Mouse (Mus musculus): ENCODE results near the gene Setd1a.

The Setd1a gene

GRCm38 (mm10) chr7:127800435-127801009 is 24.1 kb downstream of the Setd1a start, which contains the start of gene Hsd3b7:
Gene Hsd3b7 (plus strand): TSS chr7:127800604.
- peak; percentile 94 for DNase-seq (ENCODE audit: low read depth, low spot score)

- peak; percentile 83 for DNase-seq (ENCODE audit: low read depth, low spot score)
Measured at GRCm38 (mm10) chr7:127801010-127801621, 24.6 kb downstream of the Setd1a start.

- DNase-seq (ENCODE audit: low read depth, low spot score), result no peak
Measured at GRCm38 (mm10) chr7:127802313-127802712, 25.8 kb downstream of the Setd1a start.

DNA sequence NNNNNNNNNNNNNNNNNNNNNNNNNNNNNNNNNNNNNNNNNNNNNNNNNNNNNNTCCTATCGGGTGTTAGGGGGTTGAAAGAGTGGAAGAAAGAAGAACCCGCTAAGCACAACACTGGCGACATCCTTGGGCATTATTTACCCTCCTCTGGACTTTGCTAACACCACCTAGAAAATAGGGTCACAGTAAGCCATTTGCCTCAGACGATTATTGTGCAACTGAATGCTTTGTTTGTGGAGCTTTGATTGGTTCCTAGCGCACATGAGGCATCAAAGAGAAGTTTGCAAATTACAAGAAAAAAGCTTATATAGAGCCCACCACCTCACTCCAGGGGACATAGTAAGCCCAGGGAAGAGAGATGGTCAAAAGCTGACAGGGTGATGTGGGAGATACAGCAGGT is 32.4 kb downstream of the Setd1a start:
- DNase-seq (ENCODE audit: low read depth, low spot score), result no peak

DNA sequence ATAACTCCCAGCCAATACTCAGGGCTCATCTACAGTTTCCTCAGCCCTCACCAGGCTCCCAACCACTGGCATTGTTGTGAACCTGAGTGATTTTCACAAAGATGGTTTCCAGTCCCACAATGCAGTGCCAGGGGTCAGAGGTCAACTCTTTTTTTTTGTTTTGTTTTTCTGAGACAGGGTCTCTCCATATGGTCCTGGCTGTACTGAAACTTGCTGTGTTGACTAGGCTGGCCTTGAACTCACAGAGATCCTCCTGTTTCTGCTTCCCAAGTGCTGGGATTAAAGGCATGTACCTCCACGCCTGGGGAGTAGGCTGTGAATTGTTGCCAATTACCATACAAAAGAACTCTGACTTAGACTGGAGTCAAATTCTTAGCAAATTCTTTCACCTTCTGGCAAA is 33.4 kb downstream of the Setd1a start:
- DNase-seq (ENCODE audit: low read depth, low spot score), result no peak

DNA sequence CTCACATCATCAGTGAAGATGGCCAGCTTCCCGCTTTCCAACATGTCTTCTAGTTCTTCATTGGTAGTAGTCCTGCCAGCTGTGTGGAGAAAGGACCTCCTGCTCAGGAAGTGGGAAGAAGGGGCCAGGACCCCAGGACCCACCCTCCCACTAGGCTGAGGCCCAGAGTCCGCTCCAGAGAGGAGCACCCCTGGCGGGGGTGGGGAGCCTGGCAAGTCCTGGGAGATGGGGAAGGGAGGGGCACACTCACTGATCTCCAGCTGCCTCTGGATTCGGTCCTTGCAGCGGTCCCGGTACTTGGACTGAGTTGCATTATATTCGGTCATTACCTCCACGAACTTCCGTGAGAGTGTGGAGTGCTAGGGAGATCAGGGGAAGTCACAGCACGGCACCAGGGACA is 34.2 kb downstream of the Setd1a start:
- no peak for DNase-seq (ENCODE audit: low read depth, low spot score)

DNA sequence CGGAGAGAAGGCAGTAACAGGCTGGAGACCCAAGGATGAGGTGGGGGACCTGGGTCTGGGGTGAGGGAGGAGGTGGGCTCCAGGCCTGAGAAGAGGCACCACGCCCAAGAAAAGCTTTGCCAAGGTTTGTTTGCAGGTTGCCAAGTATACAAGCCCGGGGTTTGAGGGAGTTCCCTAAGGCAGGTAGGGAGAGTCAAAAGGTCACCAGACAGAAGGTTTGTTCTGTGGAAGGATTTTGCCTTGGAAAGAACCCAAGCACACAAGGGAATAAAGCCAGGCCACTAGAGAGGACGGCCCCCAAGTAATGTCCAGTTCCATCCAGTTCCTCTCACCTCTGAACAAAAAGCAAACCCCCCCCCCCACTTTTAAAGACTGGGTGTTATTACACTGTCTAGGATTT is 34.8 kb downstream of the Setd1a start:
- DNase-seq (ENCODE audit: low read depth, low spot score), result no peak

DNA sequence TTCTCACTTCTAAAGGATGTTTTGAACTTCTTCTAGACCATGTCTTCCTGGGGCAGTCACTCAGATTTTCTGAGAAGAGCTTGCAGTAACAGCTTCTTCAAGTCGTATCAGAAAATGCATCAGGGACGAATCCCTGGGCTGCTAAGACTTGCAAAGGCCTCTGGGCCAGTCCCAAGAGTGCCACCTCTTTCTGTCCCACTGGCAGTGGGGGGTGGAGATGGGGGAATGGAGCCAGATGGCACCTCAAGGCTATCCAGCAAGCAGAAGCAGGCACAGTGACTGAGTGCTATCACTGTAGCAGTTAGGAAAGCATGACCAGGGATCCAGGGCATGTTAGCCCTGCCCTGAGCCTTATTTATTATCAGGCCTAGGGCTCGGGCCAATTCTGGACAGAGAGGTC is 35.8 kb downstream of the Setd1a start:
- DNase-seq (ENCODE audit: low read depth, low spot score), result no peak

GRCm38 (mm10) chr7:127813821-127814220 is 37.4 kb downstream of the Setd1a start:
- DNase-seq (ENCODE audit: low read depth, low spot score), result no peak

DNA sequence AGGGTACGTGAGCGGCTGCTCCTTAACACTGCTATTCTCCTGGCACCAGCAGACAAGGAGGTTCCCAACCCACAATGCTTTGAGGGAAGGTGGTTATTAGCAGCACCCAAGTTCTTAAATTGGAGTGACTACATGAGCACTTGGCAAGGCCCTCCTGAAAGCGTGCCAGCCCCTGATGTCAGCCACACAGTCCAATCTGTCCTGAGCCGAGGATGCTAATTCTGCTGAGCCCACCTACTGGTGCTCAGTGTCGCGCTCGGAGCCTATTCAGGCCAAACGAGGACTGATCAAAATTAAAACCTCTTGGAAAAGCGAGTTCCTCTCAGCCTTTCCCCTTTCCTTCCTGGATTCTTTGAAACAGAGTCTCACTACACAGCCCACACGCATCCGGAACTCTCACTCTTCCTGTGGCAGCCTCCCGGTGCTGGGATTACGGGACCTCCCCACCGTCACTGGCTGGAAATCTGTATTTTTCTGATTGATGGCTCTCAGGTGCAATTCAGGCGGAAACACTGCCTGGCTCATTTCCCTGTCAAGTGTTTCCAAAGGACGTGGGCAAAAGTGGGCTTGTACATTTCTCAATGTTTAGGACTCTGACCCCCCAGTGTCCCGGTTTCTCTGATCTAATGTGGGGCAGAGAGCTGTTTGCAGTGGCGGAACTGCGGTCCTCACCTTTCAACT is 37.9 kb downstream of the Setd1a start:
- DNase-seq (ENCODE audit: low read depth, low spot score), result no peak

DNA sequence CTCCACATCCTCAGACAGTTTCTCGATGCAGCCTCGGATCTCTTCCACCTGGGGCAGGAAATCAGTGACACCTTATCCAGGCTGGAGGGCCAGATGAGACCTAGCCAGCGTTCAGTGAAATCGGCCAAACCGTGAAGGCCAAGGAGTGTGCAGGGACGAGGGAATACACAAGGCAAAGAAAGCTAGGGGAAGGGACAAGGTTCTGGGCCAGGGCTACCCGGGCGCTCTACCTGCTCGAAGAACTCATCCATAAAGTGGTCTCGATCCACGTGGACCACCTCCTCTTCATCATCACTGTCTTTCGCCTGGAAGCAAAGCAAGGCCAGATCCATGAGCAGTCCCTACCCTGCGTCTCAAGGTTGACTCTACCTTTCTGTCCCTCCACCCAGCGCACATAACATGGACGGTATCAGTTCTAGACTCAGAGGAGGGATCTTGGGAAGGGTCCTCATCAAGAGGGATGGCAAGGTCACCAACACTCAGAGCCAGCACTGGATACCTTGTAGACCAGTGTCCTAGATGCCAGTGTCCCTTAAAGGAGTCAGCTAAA is 38.7 kb downstream of the Setd1a start:
- no peak for DNase-seq (ENCODE audit: low read depth, low spot score)

DNA sequence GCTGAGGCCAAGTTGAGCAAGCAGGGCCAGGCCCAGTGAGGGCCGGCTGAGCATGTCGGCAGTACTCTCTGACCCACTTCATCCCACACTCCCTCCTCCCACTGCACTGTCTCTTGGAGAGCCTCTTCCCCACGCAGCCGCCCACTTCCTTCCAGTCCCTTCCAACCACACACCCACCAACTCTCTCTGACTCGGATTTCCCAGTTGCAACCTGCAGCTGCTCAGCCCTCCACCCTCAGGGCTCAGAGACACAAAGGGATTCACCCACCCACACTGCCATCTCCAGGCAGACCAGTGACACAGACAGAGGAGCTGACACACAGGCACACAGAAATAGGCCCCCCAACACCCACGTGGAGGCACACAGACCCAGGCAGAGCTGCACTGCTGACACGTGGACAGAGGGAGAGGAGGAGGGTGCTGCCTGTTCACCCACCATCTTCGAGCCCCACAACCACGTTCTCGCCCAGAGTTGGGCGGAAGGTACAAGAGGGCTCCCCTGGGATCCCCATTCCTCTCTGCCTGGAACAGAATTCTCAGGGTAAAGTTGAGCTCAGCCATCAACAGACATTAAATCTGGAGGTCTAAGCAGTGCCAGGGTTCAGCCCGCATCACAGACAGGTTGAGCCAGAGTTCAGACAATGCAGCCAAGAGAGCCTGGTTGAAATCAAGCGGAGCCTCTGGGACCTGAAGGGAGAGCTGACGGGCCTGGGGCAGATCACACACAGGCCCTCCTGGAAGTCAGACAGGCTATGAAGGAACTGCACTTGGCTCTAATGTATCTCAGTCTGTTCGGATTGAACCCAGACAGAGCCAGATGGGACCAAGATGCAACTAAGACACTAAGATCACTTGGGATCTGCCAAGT is 39.7 kb downstream of the Setd1a start:
- peak; percentile 40 for DNase-seq (ENCODE audit: low read depth, low spot score)

DNA sequence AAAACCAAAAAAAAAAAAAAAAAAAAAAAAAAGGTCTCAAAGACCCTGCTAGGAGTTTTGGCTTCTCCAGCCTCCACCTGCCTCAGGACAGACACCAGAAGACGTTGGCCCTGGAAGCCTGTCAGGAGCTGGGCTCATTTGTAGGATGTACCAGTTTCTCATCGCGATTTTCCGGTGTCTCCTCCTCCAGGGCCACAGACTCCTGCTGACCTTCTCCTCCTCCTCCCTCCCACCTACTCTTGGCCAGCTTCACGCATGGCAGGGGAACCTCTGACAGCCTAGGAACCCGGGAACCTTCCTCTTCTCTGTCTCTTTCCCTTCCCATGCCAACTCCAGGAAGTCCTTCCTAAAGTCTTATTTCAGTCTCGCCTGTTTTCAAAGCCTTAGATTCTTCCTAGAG is 40.6 kb downstream of the Setd1a start:
- DNase-seq (ENCODE audit: low read depth, low spot score), result no peak

DNA sequence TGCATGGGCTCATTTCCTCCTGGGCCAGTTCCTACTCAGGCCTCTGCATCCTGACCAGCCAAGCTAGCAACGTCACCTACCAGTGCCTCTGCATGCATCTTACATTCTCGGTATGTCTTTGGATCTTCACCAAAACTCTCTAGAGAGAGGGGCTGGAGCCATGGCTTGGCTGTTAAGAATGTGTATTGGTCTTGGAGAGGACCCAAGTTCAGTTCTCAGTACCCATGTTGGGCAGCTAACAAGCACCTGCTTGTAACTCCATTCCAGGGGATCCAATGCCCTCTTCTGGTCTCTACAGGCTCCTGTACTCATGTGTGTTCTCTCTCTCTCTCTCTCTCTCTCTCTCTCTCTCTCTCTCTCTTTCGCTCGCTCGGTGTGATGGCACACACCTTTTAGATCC is 41.3 kb downstream of the Setd1a start:
- no peak for DNase-seq (ENCODE audit: low read depth, low spot score)

- no peak for DNase-seq (ENCODE audit: low read depth, low spot score)
Measured at GRCm38 (mm10) chr7:127820836-127821509, 44.5 kb downstream of the Setd1a start.

DNA sequence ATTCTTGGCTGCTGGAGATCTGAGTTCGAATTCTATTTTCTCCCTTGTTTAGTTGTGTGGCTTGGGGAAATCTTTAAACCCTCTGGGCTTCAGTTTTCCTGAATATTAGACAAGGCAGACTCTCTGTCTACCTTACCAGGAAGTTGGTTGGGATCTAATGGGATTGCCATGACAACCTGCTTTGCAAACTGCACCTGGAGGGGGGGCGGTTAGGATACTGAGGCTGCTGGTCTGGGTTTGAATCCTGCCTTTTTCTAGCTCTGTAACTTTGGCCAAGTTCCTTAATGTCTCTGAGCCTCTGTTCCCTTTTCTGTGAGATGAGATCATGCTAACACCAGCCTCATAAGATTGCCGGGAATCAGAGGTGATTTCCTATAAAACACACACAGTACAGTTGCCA is 46.0 kb downstream of the Setd1a start:
- DNase-seq (ENCODE audit: low read depth, low spot score), result no peak

- DNase-seq (ENCODE audit: low read depth, low spot score), result no peak
Measured at GRCm38 (mm10) chr7:127823236-127824171, 47.0 kb downstream of the Setd1a start.

DNA sequence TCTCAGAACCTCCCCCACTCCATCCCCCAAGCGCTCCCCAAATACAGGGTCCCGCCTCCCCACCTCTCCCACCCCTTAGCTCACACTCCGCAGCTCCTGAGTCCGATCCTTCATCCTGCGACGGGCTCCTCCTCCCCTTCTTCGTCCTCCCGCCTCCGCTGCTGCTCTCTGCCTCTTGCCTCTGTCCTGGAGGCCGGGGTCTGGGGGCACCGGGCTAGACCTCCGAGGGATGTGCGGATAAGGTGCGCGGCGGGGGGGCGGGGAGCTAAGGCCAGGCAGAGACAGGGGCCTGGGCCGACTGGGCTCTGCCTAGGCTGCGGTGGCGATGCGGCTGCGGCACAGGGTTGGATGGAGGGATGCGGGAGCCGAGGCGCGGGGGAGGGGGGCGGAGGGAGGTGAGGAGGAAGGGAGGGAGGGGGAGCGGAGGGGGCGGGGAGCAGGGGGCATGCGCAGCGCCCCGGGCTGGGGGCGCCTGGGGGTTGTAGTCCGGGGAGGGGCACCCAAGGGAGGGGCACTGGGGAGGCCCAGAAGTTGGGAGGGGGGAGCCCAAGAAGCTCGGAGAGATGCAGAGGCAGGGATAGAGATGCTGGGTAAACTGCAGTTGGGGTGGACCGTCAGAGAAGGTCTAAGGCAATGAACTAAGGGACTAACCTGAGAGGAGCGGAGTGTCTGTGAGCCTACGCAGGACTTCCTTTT is 47.9 kb downstream of the Setd1a start, which contains the start of the genes Stx4a and Stx1b:
Stx4a (plus strand) TSS at position 119 of the 696 bp plus-strand sequence.
Stx1b (minus strand) TSS at position 374 of the 696 bp plus-strand sequence.
- no peak for DNase-seq (ENCODE audit: low read depth, low spot score)

DNA sequence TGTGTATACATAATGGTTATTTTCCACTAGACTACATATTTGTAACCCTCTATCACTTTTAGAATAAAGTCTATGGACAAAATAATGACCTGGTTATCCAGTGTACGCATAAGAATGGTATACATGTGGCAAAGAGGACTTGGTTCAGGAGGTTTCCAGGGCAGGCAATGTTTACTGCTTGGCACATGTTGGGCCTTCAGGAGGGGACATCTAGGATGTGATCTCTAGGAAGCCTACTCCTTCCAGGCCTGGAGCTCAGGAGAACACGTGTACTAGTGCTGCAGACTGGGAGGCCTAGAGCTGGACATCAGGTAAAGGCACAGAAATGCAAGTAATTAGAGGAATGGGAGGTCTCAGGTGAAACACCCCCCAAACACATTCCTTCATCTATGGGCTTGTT is 59.1 kb downstream of the Setd1a start:
- DNase-seq (ENCODE audit: low read depth, low spot score), result no peak

All from 3T3-L1 (cell line).